Mouse (Mus musculus): Measurements from ENCODE around the gene Irf3.

Gene Irf3

GRCm38 (mm10) chr7:44997231-44997939, at the start of gene Irf3:
Irf3 (plus strand) TSS chr7:44997648.
- DNase-seq (ENCODE audit: low spot score in 2 of 2) = peak; percentile 87 to 96

- no peak for DNase-seq (ENCODE audit: low spot score in 2 of 2)
Observed at GRCm38 (mm10) chr7:44949922-44950321, 47.5 kb upstream of the Irf3 start.

- no peak for DNase-seq (ENCODE audit: low spot score in 2 of 2)
Observed at GRCm38 (mm10) chr7:44951960-44952359, 45.5 kb upstream of the Irf3 start.

GRCm38 (mm10) chr7:44952611-44953306, 44.7 kb upstream of the Irf3 start:
- peak; percentile 74 to 92 for DNase-seq (ENCODE audit: low spot score in 2 of 2)

- DNase-seq (ENCODE audit: low spot score in 2 of 2) = no peak
Observed at GRCm38 (mm10) chr7:44953561-44953960, 43.9 kb upstream of the Irf3 start.

GRCm38 (mm10) chr7:44954091-44954885, 43.2 kb upstream of the Irf3 start:
- no peak for DNase-seq (ENCODE audit: low spot score in 2 of 2)

- DNase-seq (ENCODE audit: low spot score in 2 of 2) = no peak
Observed at GRCm38 (mm10) chr7:44955628-44956027, 41.8 kb upstream of the Irf3 start.

GRCm38 (mm10) chr7:44956266-44956665, 41.2 kb upstream of the Irf3 start:
- DNase-seq (ENCODE audit: low spot score in 2 of 2) = no peak

GRCm38 (mm10) chr7:44957183-44957835, 40.1 kb upstream of the Irf3 start:
- DNase-seq (ENCODE audit: low spot score in 2 of 2) = no peak

GRCm38 (mm10) chr7:44958208-44958607, 39.2 kb upstream of the Irf3 start:
- peak in 1 of 2 experiments; percentile 61 for DNase-seq (ENCODE audit: low spot score in 2 of 2)

- DNase-seq (ENCODE audit: low spot score in 2 of 2) = no peak
Observed at GRCm38 (mm10) chr7:44959281-44959680, 38.2 kb upstream of the Irf3 start.

GRCm38 (mm10) chr7:44959874-44960511, 37.5 kb upstream of the Irf3 start:
- DNase-seq (ENCODE audit: low spot score in 2 of 2) = no peak

- DNase-seq (ENCODE audit: low spot score in 2 of 2) = no peak
Observed at GRCm38 (mm10) chr7:44960512-44960910, 36.9 kb upstream of the Irf3 start.

- no peak for DNase-seq (ENCODE audit: low spot score in 2 of 2)
Observed at GRCm38 (mm10) chr7:44962337-44962736, 35.1 kb upstream of the Irf3 start.

GRCm38 (mm10) chr7:44962831-44963230, 34.6 kb upstream of the Irf3 start:
- no peak for DNase-seq (ENCODE audit: low spot score in 2 of 2)

GRCm38 (mm10) chr7:44964990-44965389, 32.5 kb upstream of the Irf3 start:
- DNase-seq (ENCODE audit: low spot score in 2 of 2) = no peak

GRCm38 (mm10) chr7:44965975-44966374, 31.5 kb upstream of the Irf3 start:
- DNase-seq (ENCODE audit: low spot score in 2 of 2) = no peak

GRCm38 (mm10) chr7:44966638-44967037, 30.8 kb upstream of the Irf3 start:
- DNase-seq (ENCODE audit: low spot score in 2 of 2) = no peak

GRCm38 (mm10) chr7:44970231-44970691, 27.2 kb upstream of the Irf3 start:
- peak in 1 of 2 experiments; percentile 84 for DNase-seq (ENCODE audit: low spot score in 2 of 2)

- DNase-seq (ENCODE audit: low spot score in 2 of 2) = no peak
Observed at GRCm38 (mm10) chr7:44971142-44971541, 26.3 kb upstream of the Irf3 start.

- DNase-seq (ENCODE audit: low spot score in 2 of 2) = no peak
Observed at GRCm38 (mm10) chr7:44973415-44974130, 23.9 kb upstream of the Irf3 start.
